Comparison of ENCODE assay signal across 14 mouse cellular contexts in genomic region chr17:67564845-67565244, GRCm38 (mm10).
DNase-seq lines count a peak whose midpoint lies in the region; TF ChIP-seq lines count a peak whose summit lies in the region.
"Had no signal": no experiment of that assay in that cellular context is flagged by ENCODE, and none has a peak within 500 bp of the region (broad histone marks: within the 10 kb centered on the region; RNA-seq: fewer than 3 reads in every experiment).

No protein-coding gene starts in this region.

- DNase-seq in cerebellum, postnatal 14 days, result peak; percentile 9
- DNase-seq in cerebellum, adult 2 months, result no peak
- peak; percentile 47 for DNase-seq in ovary, adult 18-20 months (ENCODE audit: low spot score)
- DNase-seq in ovary, postnatal 10 days (ENCODE audit: low spot score), result no peak
- DNase-seq in kidney, postnatal 4 days, result peak; percentile 32 to 59
- DNase-seq in skeletal muscle tissue, adult 2 months (ENCODE audit: low read depth, low spot score), result peak; percentile 18
- no peak for DNase-seq in right cerebral cortex, postnatal 14 days
- no peak for DNase-seq in embryo, embryonic 9.5 days (ENCODE audit: extremely low spot score)
- DNase-seq: cerebellum, adult 18-20 months; layer of hippocampus, adult 9-11 months; right cerebral cortex, postnatal 25 days had no signal

- TF ChIP-seq POLR2A in cerebellum, adult 2 months (IDR thresholded peaks at IDR 0.05; ENCODE audit: borderline replicate concordance, insufficient read depth, low read length), result no peak

- H3K27ac ChIP-seq in cerebellum, adult 2 months (ENCODE audit: insufficient read depth, low read length), result no peak overlapping the region
- H3K27ac ChIP-seq: forebrain, embryonic 15.5 days; hindbrain, postnatal 0 days had no signal

- no peak overlapping the region for H3K4me3 ChIP-seq in cerebellum, adult 2 months (replicated peaks; ENCODE audit: insufficient read depth, low read depth, low read length)
- H3K4me3 ChIP-seq: forebrain, embryonic 15.5 days; limb, embryonic 15.5 days had no signal

- no peak for TF ChIP-seq CTCF in cerebellum, adult 2 months (IDR thresholded peaks at IDR 0.05; ENCODE audit: borderline replicate concordance, insufficient read depth, low read depth, low read length)

- no peaks in the 10 kb centered on the region for H3K27me3 ChIP-seq in cerebellum, adult 2 months (ENCODE audit: control insufficient read depth, insufficient read depth, low read length)
- H3K27me3 ChIP-seq: forebrain, embryonic 15.5 days; limb, embryonic 15.5 days had no signal

- WGBS in cerebellum, adult 2 months, result 51% methylated on average over 3 of the region's 3 CpGs

- no peaks in the 10 kb centered on the region for H3K4me1 ChIP-seq in cerebellum, adult 2 months (ENCODE audit: control insufficient read depth, insufficient read depth, low read length)

Comparison
In these comparisons a context has a peak if more than half of its experiments do, and no peak if none do; other contexts are left out.
1. DNase-seq: peak in cerebellum, postnatal 14 days (2 of 2), ovary, adult 18-20 months (single experiment), kidney, postnatal 4 days (2 of 2) and skeletal muscle tissue, adult 2 months (single experiment); none in cerebellum, adult 2 months (0 of 2), ovary, postnatal 10 days (single experiment), right cerebral cortex, postnatal 14 days (single experiment) and embryo, embryonic 9.5 days (single experiment).